Mouse (Mus musculus): Measurements from ENCODE around the gene Ccnt1. TPM values are rescaled to one million over a fixed set of nuclear protein-coding genes. Genes with fewer than 3 reads are reported as not detected.

The Ccnt1 gene
- polyA plus RNA-seq, 1 experiment = 109 TPM

DNA sequence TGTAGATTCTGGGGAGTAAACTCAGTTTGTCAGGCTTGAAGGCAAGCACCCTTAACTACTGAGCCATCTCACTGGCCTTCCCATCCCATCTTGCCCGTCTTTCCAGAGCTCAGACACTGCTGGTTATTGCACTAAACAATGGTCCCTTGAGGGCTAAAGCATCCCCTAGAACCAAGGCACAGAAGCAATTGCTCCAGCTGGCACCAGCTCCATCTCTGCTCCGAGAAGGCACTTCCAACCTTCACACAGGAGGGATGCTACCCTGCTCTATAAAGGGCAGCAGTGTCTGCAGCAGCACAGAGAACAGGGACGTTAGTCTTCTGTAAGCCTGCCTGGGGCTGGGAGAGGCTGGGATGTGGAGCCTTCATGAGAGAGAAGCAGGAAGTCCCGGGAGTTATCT, 78.6 kb downstream of the Ccnt1 start, which contains the start of gene Olfr279:
Olfr279 (plus strand) TSS at position 301 of the 400 bp plus-strand sequence.
- WGBS = 65% methylated on average over 4 of the region's 4 CpGs
- Histone ChIP-seq H3K4me3 (ENCODE audit: insufficient read depth, low read depth, low read length) (no peak within 1 kb of the TSS), H3K27ac (ENCODE audit: insufficient read depth, low read depth, low read length) (no peak within 1 kb of the TSS), H3K4me1 (ENCODE audit: control insufficient read depth, insufficient read depth, low read length) (peaks cover 2% of the 10 kb centered on the region; the same call in 1 of the 2 replicates)
- TF ChIP-seq POLR2A (IDR thresholded peaks at IDR 0.05; ENCODE audit: insufficient read depth, low read depth, low read length) (no peak), CTCF (IDR thresholded peaks at IDR 0.05; ENCODE audit: insufficient read depth, low read depth, low read length) (no peak)

DNA sequence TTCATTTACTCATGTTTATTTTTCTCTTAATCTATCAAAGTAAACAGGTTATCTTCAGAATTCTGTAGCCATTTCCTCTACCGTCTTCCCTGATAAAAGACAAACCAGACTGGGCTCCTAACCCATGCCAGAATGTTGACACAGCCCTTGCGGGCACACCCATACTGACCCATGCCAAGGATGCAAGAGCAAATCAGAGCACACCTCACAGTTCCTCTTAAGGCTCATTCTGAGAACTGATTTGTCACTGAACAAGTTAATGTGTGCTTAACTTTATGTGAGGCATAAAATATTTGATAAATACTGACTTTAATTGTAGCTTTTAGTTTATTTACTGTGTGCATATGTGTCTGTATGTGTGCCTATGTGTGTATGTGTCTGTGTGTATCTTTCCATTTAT, 79.4 kb downstream of the Ccnt1 start:
- H3K4me3 ChIP-seq (ENCODE audit: insufficient read depth, low read depth, low read length) = no peak overlapping the region
- TF ChIP-seq POLR2A (IDR thresholded peaks at IDR 0.05; ENCODE audit: insufficient read depth, low read depth, low read length) (no peak), CTCF (IDR thresholded peaks at IDR 0.05; ENCODE audit: insufficient read depth, low read depth, low read length) (no peak)
- H3K27ac ChIP-seq (ENCODE audit: insufficient read depth, low read depth, low read length) = no peak overlapping the region
- H3K4me1 ChIP-seq (ENCODE audit: control insufficient read depth, insufficient read depth, low read length) = peaks cover 2% of the 10 kb centered on the region; the same call in 1 of the 2 replicates
- 90% methylated on average over 2 of the region's 2 CpGs for WGBS

Other genes starting within 250 kb of the Ccnt1 start
- not detected in 2 replicates for gene Olfr284, start 229.9 kb downstream of the Ccnt1 start, polyA plus RNA-seq (2012; ENCODE audit: insufficient read depth, insufficient read length, low replicate concordance, missing spikeins)
- gene Olfr283, start 190.0 kb downstream of the Ccnt1 start, polyA plus RNA-seq (2012; ENCODE audit: insufficient read depth, insufficient read length, low replicate concordance, missing spikeins) = not detected in 2 replicates
- gene Olfr282, start 139.7 kb downstream of the Ccnt1 start, polyA plus RNA-seq (2012; ENCODE audit: insufficient read depth, insufficient read length, low replicate concordance, missing spikeins) = not detected in 2 replicates
- not detected in 2 replicates for gene Olfr281, start 118.3 kb downstream of the Ccnt1 start, polyA plus RNA-seq (2012; ENCODE audit: insufficient read depth, insufficient read length, low replicate concordance, missing spikeins)
- not detected in 2 replicates for gene OR5BS1P, start 101.0 kb downstream of the Ccnt1 start, polyA plus RNA-seq (2012; ENCODE audit: insufficient read depth, insufficient read length, low replicate concordance, missing spikeins)
- not detected in 2 replicates for gene Lalba, start 88.2 kb downstream of the Ccnt1 start, polyA plus RNA-seq (2012; ENCODE audit: insufficient read depth, insufficient read length, low replicate concordance, missing spikeins)
- 143 TPM in 1 of 2 replicates, not detected in the other for gene Olfr279, start 78.5 kb downstream of the Ccnt1 start, polyA plus RNA-seq (2012; ENCODE audit: insufficient read depth, insufficient read length, low replicate concordance, missing spikeins)
- not detected in 2 replicates for gene Kansl2, start 36.7 kb downstream of the Ccnt1 start, polyA plus RNA-seq (2012; ENCODE audit: insufficient read depth, insufficient read length, low replicate concordance, missing spikeins)
- not detected in 2 replicates for gene 4930415O20Rik, start 81 bp upstream of the Ccnt1 start, polyA plus RNA-seq (2012; ENCODE audit: insufficient read depth, insufficient read length, low replicate concordance, missing spikeins)
- gene Adcy6, start 39.2 kb upstream of the Ccnt1 start, polyA plus RNA-seq (2012; ENCODE audit: insufficient read depth, insufficient read length, low replicate concordance, missing spikeins) = 87.5 TPM in 1 of 2 replicates, not detected in the other
- gene Cacnb3, start 59.9 kb upstream of the Ccnt1 start, polyA plus RNA-seq (2012; ENCODE audit: insufficient read depth, insufficient read length, low replicate concordance, missing spikeins) = not detected in 2 replicates
- gene Ddx23, start 92.0 kb upstream of the Ccnt1 start, polyA plus RNA-seq (2012; ENCODE audit: insufficient read depth, insufficient read length, low replicate concordance, missing spikeins) = not detected in 2 replicates
- not detected in 2 replicates for gene Rnd1, start 106.5 kb upstream of the Ccnt1 start, polyA plus RNA-seq (2012; ENCODE audit: insufficient read depth, insufficient read length, low replicate concordance, missing spikeins)
- not detected in 2 replicates for gene Ccdc65, start 137.3 kb upstream of the Ccnt1 start, polyA plus RNA-seq (2012; ENCODE audit: insufficient read depth, insufficient read length, low replicate concordance, missing spikeins)
- not detected in 2 replicates for gene Fkbp11, start 157.3 kb upstream of the Ccnt1 start, polyA plus RNA-seq (2012; ENCODE audit: insufficient read depth, insufficient read length, low replicate concordance, missing spikeins)
- 167 TPM in 1 of 2 replicates, not detected in the other for gene Arf3, start 192.3 kb upstream of the Ccnt1 start, polyA plus RNA-seq (2012; ENCODE audit: insufficient read depth, insufficient read length, low replicate concordance, missing spikeins)
- not detected in 2 replicates for gene Wnt10b, start 207.2 kb upstream of the Ccnt1 start, polyA plus RNA-seq (2012; ENCODE audit: insufficient read depth, insufficient read length, low replicate concordance, missing spikeins)
- not detected in 2 replicates for gene Wnt1, start 218.9 kb upstream of the Ccnt1 start, polyA plus RNA-seq (2012; ENCODE audit: insufficient read depth, insufficient read length, low replicate concordance, missing spikeins)
- gene Ddn, start 238.6 kb upstream of the Ccnt1 start, polyA plus RNA-seq (2012; ENCODE audit: insufficient read depth, insufficient read length, low replicate concordance, missing spikeins) = 108 TPM in 1 of 2 replicates, not detected in the other